Mouse (Mus musculus) cerebellum, postnatal 14 days (tissue): Measurements from ENCODE around the gene Dhtkd1.

Experiments
- DNase-seq, 2 experiments: peaks; one replicate each; pipeline ENCODE4 v3.0.0; 2021; ENCODE audit warnings: mixed read lengths in 2 of 2

Dhtkd1 gene

DNA sequence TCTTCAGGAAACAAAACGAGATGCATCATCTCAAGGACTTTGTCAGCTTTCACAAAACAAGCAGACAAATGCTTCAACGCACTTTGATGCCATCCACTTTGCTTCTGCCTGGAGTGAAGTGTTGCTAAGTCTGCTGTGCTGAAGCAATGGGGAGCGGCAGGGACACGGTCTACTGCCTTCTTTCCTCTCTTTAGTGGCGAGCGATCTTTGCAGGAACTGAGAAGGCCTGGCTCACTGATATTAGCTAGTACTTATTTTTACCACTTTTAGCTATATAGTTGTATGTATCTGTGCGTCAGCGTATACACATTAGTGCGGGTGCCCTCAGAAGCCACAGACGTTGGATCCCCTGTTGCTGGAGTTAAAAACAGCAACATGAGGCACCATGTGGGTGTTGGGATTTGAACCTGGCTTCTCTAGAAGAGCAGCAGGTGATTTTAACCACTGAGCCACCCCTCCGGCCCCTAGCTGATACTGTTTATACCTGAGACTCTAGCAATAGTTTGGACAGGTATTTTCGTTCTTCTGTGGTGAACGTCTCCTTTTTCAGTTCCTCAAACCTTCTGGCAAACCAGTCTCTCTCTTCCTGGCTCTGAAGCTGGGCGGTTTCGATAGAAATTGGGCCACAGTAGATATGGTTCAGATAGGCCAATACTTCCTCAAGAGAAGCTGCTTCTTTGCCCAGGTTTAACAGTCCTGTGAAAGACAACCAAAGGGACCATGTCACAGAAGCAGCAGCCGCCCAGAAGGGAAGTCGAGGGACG lies 12.1 kb downstream of the Dhtkd1 start:
- DNase-seq, result no peak

DNA sequence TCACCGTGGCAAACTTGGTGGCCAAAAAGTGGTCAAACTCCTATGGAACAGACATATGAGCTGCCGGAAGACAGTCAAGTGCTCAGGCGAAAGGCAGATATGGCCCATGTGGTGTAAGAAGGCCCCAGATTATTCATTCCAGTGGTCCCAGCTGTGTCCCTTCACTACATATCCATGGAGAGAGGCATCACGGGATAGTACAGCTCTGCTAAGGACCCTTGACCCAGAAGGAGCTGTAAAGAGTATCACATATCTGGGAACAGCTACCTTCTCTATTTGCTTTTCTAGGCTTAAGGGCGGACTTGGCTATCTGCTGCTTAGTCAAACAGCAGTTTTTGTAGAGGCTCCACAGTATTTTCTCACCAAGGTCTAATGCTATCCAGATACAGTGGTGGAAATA lies 12.8 kb downstream of the Dhtkd1 start:
- DNase-seq, result no peak

DNA sequence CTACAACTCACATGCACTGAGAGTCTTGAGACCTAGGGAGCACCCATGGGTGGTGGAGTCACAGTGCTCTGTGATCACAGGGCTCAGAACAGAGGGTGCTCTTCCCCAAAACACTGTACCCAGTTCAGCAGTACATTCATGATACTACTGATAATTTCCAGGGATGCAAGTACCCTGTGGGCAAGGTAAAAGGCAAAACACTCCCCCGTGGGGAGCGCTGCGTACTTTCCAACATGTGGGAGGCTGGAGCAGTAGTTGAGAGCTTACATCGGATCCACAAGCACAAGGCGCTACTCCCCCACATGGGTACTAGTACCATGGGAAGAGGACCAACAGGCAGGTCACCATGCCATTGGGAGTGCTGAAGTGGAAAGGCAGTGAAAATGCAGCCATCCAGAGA lies 15.1 kb downstream of the Dhtkd1 start:
- DNase-seq, result no peak

DNA sequence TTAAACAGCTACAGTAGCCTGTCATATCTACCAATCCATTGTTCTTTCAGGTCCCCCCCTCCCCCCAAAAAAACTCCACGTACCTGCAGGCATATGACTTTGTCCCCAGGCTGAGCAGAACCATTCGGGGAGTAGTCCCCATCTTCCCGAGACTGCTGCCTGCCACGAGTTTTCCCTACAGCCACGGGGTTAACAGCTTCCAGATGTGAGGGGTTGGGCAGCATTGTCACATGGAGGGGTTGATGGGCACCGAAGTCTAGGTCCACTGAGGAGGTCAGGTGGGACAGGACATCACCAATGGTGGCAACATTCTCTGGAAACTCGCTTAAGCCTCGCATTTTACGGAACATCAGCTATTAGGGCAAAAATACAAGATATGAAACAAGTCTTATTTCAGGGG lies 18.8 kb downstream of the Dhtkd1 start:
- no peak for DNase-seq

DNA sequence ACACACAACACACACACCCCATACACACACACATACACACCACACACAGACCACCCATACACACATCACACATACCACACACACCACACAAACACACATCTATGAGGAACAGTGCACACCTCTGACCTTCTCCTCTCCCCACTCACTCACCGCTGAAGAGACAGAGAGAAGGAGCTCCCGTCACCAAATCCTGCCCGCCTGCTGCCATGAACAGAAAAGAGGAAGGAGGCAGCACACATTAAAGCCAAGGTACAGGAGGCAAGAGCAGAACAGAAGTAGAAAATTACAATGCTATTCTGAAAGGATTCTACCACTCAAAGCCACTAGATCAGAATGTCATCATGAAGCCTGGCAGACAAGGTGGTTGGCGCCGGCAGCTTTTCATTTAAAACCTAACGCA lies 19.8 kb downstream of the Dhtkd1 start:
- no peak for DNase-seq

DNA sequence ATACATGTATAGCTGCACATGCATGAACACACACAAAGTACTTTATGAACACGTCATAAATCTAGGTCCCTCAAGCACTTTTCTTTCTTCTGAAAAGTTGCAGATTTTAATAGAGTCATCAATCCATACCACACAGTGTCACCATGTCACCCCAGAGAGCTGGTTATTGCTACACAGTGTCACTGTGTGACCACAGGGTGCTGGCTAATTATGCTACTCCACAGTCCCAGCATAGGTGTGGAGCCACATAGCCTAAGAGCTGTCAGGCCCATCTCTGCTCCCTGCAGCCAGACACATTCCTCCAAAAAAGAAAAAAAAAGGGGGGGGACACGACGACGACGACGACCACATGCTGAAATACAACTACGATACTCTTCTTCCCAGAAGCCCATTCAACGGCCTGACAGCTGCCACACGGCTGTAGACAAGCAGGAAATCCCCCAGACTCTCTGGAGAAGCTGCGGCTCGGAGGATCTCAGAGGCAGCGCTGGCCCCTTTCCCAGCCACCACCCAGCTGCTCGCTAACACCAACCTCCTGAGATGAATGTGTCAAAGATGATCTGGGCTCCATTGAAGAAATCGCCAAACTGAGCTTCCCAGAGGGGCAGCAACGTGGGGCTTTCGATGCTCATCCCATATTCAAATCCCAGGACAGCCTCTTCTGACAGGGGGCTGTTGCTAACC lies 31.2 kb downstream of the Dhtkd1 start:
- peak; percentile 13 to 38 for DNase-seq

DNA sequence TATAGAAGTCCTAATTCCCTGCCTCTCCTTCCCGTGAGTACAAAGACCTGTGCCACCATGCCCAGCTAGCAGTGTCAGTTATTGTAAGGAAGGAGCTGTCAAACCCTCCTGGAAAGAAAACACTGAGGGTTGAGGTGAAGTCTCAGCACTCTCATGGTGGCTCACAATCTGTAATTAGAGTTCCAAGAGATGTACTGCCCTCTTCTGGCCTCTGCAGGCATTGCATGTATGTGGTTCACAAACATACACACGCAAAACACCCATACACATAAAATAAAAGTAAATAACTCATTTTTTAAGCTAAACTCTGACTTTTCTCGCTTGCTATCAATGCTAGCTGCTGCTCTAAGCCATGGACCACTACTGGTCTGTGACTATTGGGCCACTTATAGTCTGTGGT lies 36.0 kb downstream of the Dhtkd1 start:
- DNase-seq, result peak; percentile 52 to 74

DNA sequence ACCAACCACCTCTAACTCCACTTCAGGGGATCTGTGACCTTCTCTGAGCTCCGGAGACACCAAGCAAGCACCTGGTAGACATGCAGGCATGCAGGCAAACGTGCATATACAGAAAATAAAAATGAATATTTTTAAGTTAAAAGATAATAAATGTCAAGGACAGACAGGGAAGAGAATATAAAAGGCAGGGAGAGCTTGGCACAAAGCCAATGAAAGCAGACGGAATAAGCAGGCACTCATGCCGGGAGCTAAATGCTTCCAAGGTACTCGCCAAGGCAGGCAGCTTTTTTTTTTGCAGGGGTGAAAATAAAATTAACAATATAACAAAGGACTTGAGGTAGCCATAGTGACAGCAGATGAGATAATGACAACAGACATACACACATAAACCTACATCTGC lies 36.5 kb downstream of the Dhtkd1 start:
- peak; percentile 72 to 78 for DNase-seq

DNA sequence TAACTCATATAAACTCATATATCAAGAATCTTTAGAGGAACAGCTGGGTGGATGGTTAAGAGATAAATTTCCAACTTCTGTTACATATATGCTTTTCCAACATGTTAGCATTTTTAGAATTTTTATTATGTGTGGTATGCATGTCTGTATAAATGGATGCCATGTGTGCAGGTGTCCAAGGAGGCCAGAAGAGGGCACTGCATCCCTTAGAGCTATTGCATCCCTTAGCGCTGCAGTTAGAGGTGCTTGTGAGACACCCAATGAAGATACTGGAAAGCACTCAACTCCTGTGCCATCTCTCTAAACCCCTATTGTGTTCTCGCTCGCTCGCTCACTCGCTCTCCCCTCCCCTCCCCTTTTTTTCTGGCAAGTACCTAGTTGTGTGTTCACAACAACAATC lies 42.4 kb downstream of the Dhtkd1 start:
- DNase-seq, result peak; percentile 50 to 66

DNA sequence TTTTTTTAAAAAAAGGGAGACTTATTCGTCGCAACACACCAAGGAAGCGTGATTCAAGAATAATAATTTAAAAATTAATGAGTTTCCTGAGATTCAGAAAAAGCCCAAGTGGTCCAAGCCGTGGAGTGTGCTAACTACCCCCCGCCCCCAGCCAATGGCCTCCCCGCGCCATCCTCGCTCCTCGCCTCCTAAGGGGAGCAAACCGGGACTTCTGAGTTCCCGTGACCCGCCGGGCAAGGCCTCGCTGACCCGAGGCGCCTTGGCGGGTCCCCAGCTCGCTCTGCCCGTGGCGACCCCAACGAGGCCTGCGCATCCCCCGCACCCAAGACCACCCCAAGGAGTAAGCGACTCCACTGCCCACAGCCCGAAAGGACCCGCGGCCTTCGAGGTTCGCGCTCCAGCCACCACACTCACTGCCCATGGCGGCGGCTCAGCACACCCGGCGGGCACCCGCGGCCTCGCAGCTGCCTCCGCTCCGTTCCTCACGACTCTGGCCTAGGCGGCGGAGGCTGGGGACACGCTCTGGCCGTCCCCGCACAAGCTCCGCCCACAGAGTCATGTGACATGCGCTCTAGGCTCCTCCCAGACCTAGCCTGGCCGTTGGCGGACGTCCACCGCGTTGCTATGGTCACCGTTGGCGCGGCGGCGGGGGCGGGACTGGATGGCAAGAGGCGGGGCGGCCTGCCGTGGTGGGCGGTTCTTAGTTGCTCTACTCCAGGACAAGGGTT lies 47.6 kb downstream of the Dhtkd1 start, which contains the start of gene Sec61a2:
Gene Sec61a2, minus strand, starts transcription at position 590 of the 728 bp plus-strand sequence.
- DNase-seq, result peak; percentile 100

DNA sequence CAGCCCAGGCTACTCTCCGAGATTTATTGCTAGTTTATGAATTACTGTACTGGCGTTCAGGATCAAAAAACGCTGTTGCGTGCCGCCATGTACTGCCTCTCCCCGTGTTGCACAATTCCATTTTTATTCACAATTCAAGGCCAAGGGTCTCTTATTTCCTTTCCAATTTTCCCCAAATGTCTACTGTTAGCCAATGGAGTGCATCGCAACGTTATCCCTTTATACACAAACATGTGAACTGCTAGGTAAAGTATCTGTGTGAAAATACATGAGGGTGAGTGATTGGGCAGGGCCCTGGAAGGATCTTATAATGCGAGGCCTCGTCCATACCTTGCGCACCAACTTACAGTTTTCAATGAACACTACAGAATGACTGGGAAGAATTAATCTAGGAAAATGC lies 48.3 kb downstream of the Dhtkd1 start:
- DNase-seq, result peak in 1 of 2 experiments; percentile 17

DNA sequence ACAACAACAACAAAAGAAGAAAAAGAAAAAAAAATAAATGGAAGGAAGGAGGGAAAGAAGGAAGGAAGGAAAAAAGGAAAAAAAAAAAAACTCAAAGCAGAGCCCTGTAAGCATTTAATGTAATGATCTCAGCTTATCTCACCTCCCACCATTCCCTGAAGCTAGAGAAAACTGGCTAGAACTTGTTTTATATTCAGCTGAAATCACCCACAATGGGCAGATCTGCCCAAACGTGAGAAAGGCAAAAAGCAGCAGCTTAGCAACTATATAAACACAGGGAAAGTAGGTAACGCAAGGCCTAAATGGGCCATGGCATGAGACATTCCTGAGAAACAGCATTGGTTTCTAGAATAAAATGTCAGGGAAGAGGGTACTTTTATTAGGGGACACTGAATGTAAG lies 53.2 kb downstream of the Dhtkd1 start:
- DNase-seq, result no peak

DNA sequence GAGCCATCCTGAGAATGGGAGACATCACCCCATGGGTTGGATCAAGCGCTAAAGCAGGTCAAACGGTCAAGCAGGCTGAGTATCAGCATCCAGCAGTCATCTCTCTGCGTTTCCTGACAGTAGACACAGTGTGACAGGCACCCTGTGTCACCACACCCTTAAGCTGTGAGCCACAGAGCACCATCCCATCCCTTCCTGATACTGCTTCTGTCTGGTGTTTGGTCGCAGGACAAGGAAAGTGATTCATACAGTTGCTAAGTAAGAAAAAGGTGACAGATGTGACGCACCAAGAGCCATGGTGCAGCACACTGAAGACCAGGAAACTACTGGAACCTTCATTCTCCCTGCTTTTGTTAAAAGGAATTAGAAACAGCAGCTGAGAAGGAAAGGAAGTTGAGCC lies 53.7 kb downstream of the Dhtkd1 start:
- DNase-seq, result no peak

DNA sequence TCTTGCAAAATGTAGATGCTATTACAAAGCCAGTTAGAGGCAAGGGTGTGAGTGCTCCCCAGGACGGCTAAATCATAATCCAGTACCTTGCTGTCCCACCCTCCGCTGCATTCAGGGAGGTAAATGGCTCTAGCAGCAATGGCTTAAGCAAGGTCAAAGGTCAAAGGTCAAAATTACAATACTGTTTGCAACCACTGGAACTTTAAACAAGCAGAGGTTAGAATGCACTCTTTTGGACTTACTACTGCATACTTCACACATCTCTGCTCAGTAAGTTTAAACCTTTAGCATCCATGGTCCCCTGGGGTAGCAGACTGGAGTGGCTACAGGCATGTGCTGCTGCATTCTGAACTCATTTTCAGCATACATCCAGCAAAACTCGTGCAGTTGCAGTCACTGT lies 65.1 kb downstream of the Dhtkd1 start:
- no peak for DNase-seq

DNA sequence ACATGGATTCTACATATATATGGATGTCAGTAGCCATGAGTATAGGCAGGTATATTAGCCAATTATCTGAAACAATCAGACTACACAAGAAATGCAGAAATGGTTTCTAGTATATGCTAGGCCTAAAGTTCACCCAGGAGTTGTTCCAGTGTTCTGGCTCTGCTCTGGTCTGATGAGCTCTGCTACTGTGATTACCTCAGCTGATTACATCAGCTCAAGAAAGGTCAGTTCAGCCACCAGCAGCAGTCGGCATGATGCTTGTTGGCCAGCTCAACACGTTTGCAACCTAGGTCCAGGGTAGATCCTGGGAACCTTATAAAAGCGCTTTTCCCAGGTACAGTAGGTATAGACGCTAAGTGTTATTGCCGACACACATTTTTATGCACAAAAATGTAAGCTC lies 72.8 kb downstream of the Dhtkd1 start:
- DNase-seq, result no peak

DNA sequence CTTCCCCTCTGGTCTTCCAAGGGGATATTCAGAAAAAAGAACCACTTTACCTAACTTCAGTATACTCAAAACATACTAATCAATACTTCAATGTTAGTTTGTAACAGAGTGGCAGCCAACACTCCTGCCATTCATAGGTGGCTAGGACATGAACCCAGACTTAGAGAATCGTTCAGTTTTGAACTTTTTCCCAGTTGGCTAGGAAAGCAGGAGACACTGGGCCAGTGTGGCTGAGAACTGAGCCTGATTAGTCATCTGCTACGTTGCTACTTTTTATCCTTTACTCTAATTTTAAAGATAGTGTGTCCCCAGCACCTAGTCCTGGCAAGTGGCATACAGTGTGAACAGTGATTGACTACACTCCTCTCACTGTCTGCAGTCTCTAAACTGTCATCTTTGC lies 74.9 kb downstream of the Dhtkd1 start:
- DNase-seq, result no peak

DNA sequence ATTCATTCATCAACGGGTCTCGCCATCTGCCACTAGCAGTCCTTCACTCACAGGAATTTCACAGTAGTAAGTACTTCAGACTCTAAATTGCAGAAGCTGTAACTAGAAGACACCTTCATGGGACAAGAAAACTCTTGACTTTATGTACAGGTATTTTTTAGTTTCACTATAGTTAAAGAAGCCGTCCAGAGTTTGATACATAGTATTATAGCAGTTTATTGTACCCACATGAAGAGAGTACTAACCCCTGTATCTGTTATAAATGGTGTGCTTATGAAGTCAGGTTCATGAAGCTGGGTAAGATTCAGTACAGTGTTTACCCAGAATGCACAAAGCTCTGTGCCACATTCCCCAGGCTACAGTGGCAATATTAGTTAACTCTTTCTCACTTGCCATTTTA lies 79.8 kb downstream of the Dhtkd1 start, which contains the start of gene Gm13199:
Gene Gm13199, minus strand, starts transcription at position 101 of the 400 bp plus-strand sequence.
- DNase-seq, result no peak

DNA sequence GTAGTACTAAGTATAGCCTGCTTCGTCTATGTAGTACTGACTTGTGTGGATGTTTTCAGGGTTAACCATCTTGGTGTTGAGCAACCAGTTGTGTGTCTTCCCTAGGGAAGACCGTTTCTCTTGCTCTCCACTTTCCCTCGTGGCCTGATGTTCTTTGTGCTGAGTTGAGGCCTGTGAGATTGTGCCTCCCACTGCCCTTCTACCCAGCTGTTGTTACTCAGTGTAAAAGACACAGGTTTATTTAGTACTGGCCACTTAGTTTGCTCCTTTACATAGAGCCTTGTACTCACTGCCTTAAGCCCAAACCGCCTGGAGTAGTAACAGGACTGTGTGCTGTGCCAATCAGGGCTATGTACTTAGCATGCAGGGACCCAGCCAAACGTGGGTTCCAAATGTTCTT lies 90.7 kb downstream of the Dhtkd1 start:
- no peak for DNase-seq

DNA sequence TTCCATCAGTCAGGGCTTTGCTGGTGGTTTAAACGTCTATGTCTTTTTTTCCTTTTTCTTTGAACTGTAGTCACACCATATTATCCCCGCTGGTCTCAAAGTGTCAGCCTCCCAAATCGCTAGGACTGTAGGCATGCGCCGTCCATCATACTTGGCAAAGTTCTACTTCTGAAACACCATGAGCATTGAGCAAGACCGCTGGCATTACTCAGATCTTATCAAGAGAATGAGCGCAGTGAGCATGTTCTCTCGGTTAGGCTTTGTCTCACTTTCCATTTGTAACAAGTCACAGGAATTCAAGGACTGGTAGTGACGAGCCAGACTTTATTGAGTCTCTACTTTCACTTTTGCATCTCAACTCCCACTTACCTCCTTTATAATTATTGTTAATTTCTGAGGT lies 91.5 kb downstream of the Dhtkd1 start:
- DNase-seq, result no peak
